ENCODE assay signal across 9 mouse cellular contexts in genomic region chr13:45577784-45578183, GRCm38 (mm10).
DNase-seq lines count a peak whose midpoint lies in the region; ATAC-seq and TF ChIP-seq lines count a peak whose summit lies in the region.
"Had no signal": no experiment of that assay in that cellular context is flagged by ENCODE, and none has a peak within 500 bp of the region (broad histone marks: within the 10 kb centered on the region; RNA-seq: fewer than 3 reads in every experiment).

No protein-coding gene starts in this region.

- peak; percentile 24 for DNase-seq in midbrain, postnatal 0 days (ENCODE audit: low spot score)
- peak; percentile 42 for DNase-seq in brain, embryonic 14.5 days (ENCODE audit: low read depth)
- peak; percentile 52 for DNase-seq in hindbrain, embryonic 11.5 days (ENCODE audit: low spot score)
- DNase-seq in lung, postnatal 10 days: peak; percentile 65
- DNase-seq in natural killer cell, adult 2 months (ENCODE audit: low spot score in 2 of 2): no peak
- DNase-seq in thymus, postnatal 0 days (ENCODE audit: low spot score): no peak
- DNase-seq in cerebellum, postnatal 4 days (ENCODE audit: low spot score in 2 of 2): no peak

- no peak overlapping the region for H3K4me2 ChIP-seq in midbrain, postnatal 0 days (ENCODE audit: low read depth, low read length, poor library complexity, severe bottlenecking)
- H3K4me2 ChIP-seq in midbrain, embryonic 15.5 days: no peak overlapping the region
- no peak overlapping the region for H3K4me2 ChIP-seq in hindbrain, embryonic 11.5 days (replicated peaks; ENCODE audit: low read depth, low read length)
- H3K4me2 ChIP-seq: limb, embryonic 12.5 days had no signal

- H3K9ac ChIP-seq in midbrain, postnatal 0 days (replicated peaks; ENCODE audit: low read length, poor library complexity, severe bottlenecking): no peak overlapping the region
- no peak overlapping the region for H3K9ac ChIP-seq in midbrain, embryonic 15.5 days
- no peak overlapping the region for H3K9ac ChIP-seq in hindbrain, embryonic 11.5 days (ENCODE audit: low read depth, low read length)
- H3K9ac ChIP-seq: limb, embryonic 12.5 days had no signal

- no peaks in the 10 kb centered on the region for H3K27me3 ChIP-seq in midbrain, postnatal 0 days (ENCODE audit: insufficient read depth, low read length)
- no peaks in the 10 kb centered on the region for H3K27me3 ChIP-seq in midbrain, embryonic 15.5 days (replicated peaks)
- H3K27me3 ChIP-seq in hindbrain, embryonic 11.5 days (ENCODE audit: control insufficient read depth, insufficient read depth, low read length): no peaks in the 10 kb centered on the region
- H3K27me3 ChIP-seq: limb, embryonic 12.5 days had no signal

- H3K36me3 ChIP-seq in midbrain, postnatal 0 days (ENCODE audit: insufficient read depth, low read length): no peaks in the 10 kb centered on the region
- no peaks in the 10 kb centered on the region for H3K36me3 ChIP-seq in midbrain, embryonic 15.5 days (replicated peaks)
- no peaks in the 10 kb centered on the region for H3K36me3 ChIP-seq in hindbrain, embryonic 11.5 days (ENCODE audit: control insufficient read depth, insufficient read depth, low read length)
- H3K36me3 ChIP-seq: limb, embryonic 12.5 days had no signal

- H3K4me3 ChIP-seq in midbrain, postnatal 0 days (ENCODE audit: low read depth, low read length): no peak overlapping the region
- H3K4me3 ChIP-seq in midbrain, embryonic 15.5 days: no peak overlapping the region
- no peak overlapping the region for H3K4me3 ChIP-seq in hindbrain, embryonic 11.5 days (ENCODE audit: low read depth, low read length)
- H3K4me3 ChIP-seq: limb, embryonic 12.5 days had no signal

- peak; percentile 56 for TF ChIP-seq CTCF in midbrain, postnatal 0 days (IDR thresholded peaks at IDR 0.05)
- TF ChIP-seq CTCF in brain, embryonic 14.5 days (IDR thresholded peaks at IDR 0.05; ENCODE audit: borderline replicate concordance, extremely low read depth, insufficient read depth, insufficient read length): peak; percentile 31; the same call in 1 of the 2 replicates

- 50% methylated on average over 2 of the region's 2 CpGs for WGBS in midbrain, postnatal 0 days
- WGBS in midbrain, embryonic 15.5 days: 57% methylated on average over 2 of the region's 2 CpGs
- WGBS in hindbrain, embryonic 11.5 days: 49% methylated on average over 2 of the region's 2 CpGs

- H3K9me3 ChIP-seq in midbrain, postnatal 0 days (ENCODE audit: low read length): no peaks in the 10 kb centered on the region
- no peaks in the 10 kb centered on the region for H3K9me3 ChIP-seq in midbrain, embryonic 15.5 days
- no peaks in the 10 kb centered on the region for H3K9me3 ChIP-seq in hindbrain, embryonic 11.5 days (ENCODE audit: control insufficient read depth, low read length)
- H3K9me3 ChIP-seq: limb, embryonic 12.5 days had no signal

- no peak for ATAC-seq in midbrain, postnatal 0 days (ENCODE audit: low FRiP score)
- ATAC-seq in midbrain, embryonic 15.5 days (replicated peaks): no peak
- ATAC-seq in hindbrain, embryonic 11.5 days (ENCODE audit: low FRiP score): 0 out of 2 replicates have a peak, but pooled peaks have one; percentile 17

- no peak overlapping the region for H3K27ac ChIP-seq in midbrain, postnatal 0 days (ENCODE audit: low read depth, low read length)
- no peak overlapping the region for H3K27ac ChIP-seq in midbrain, embryonic 15.5 days
- 0 out of 2 replicates have a peak overlapping the region, but pooled peaks have one; percentile 10 for H3K27ac ChIP-seq in hindbrain, embryonic 11.5 days (ENCODE audit: low read depth, low read length)
- H3K27ac ChIP-seq: limb, embryonic 12.5 days had no signal

- no peaks in the 10 kb centered on the region for H3K4me1 ChIP-seq in midbrain, postnatal 0 days (ENCODE audit: insufficient read depth, low read length)
- H3K4me1 ChIP-seq in midbrain, embryonic 15.5 days: peaks cover 7% of the 10 kb centered on the region; the same call in 1 of the 2 replicates
- no peaks in the 10 kb centered on the region for H3K4me1 ChIP-seq in hindbrain, embryonic 11.5 days (replicated peaks; ENCODE audit: control insufficient read depth, insufficient read depth, low read length)

- no peak for TF ChIP-seq POLR2A in brain, embryonic 14.5 days (IDR thresholded peaks at IDR 0.05; ENCODE audit: borderline replicate concordance, extremely low read depth, insufficient read depth, insufficient read length, poor library complexity, severe bottlenecking)

Comparison
In these comparisons a context has a peak if more than half of its experiments do, and no peak if none do; other contexts are left out.
1. DNase-seq: peak in midbrain, postnatal 0 days (single experiment), brain, embryonic 14.5 days (single experiment), hindbrain, embryonic 11.5 days (single experiment) and lung, postnatal 10 days (single experiment); none in natural killer cell, adult 2 months (0 of 2), thymus, postnatal 0 days (single experiment) and cerebellum, postnatal 4 days (0 of 2).